Mouse (Mus musculus) lung, embryonic 16.5 days (tissue): ENCODE results near the gene Timd2. TPM values are rescaled to one million over a fixed set of nuclear protein-coding genes. Genes with fewer than 3 reads are reported as not detected.
"Not testable (repeated sequence)": the region's sequence is repeated elsewhere in the genome, so short reads cannot be mapped to it uniquely, and the experiment has no call there.

Experiments used
- ATAC-seq: fragments of 200-750 bp; cut with Nextera tagmentation; 2 replicates; pipeline ENCODE4 v1.8.0; 2017; ENCODE audit warnings: low read depth, mild to moderate bottlenecking, moderate library complexity
- H3K27ac ChIP-seq: fragments of 300-500 bp; sonication (generic); 2 replicates; pipeline ENCODE4 v1.5.1; 2014; ENCODE audit warnings: mild to moderate bottlenecking, control low read depth, low read length
- H3K27me3 ChIP-seq: fragments of 300-500 bp; sonication (generic); 2 replicates; pipeline ENCODE4 v1.6.1; 2014; ENCODE audit warnings: low read depth, low read length, mixed read lengths; ENCODE audit not compliant: control insufficient read depth, insufficient read depth
- H3K36me3 ChIP-seq: fragments of 300-500 bp; sonication (generic); 2 replicates; pipeline ENCODE4 v1.6.1; 2014; ENCODE audit warnings: low read length; ENCODE audit not compliant: control insufficient read depth, insufficient read depth
- H3K4me1 ChIP-seq: fragments of 300-500 bp; sonication (generic); replicated peaks from 2 replicates; pipeline ENCODE4 v1.6.1; 2014; ENCODE audit warnings: low read length, mixed read lengths; ENCODE audit not compliant: control insufficient read depth, insufficient read depth
- H3K4me2 ChIP-seq: fragments of 300-500 bp; sonication (generic); 2 replicates; pipeline ENCODE4 v1.6.1; 2014; ENCODE audit warnings: low read depth, low read length, control low read depth
- H3K4me3 ChIP-seq: fragments of 300-500 bp; sonication (generic); 2 replicates; pipeline ENCODE4 v1.5.1; 2014; ENCODE audit warnings: mild to moderate bottlenecking, low read length, control low read depth
- H3K9ac ChIP-seq: fragments of 300-500 bp; sonication (generic); 2 replicates; pipeline ENCODE4 v1.6.1; 2014; ENCODE audit warnings: low read length, control low read depth
- H3K9me3 ChIP-seq: fragments of 300-500 bp; sonication (generic); 2 replicates; pipeline ENCODE4 v1.6.1; 2016; ENCODE audit warnings: low read length; ENCODE audit not compliant: control insufficient read depth
- WGBS: fragments of 180-500 bp; shearing (Covaris S2); extraction: QIAGEN DNeasy Blood & Tissue Kit; methylation state at CpG from one replicate; pipeline ENCODE4 v1.1.7; 2014; 5-methylcytosine and 5-hydroxymethylcytosine counted together
- polyA plus RNA-seq: library from polyadenylated mRNA; unstranded; fragments of >200 nt; fragmentation: Nextera tagmentation; extraction: Ambion mirVana; gene quantifications from 2 replicates; pipeline ENCODE4 v1.2.1, GENCODE M21; 2015

The Timd2 gene
- polyA plus RNA-seq, 1 experiment from 2014 or later: not detected

DNA sequence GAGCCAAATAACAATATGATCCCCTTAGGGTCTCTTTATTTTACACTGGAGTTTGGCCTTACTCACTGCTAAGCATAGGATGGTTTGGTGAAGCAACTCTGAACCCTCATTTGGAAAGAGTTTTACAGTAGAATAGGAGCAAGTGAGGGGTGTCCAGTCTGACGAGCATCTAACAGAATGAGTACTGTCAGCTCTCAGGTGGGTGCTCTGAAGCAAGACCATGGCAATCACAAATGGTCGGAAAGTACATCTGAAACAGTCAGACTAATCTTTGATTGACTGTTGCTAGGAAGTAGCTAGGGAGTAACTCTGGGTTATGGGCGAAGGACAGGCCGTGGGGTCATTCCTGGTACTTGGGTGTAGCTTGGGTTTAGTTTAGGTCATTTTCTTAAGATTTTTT, 71.3 kb downstream of the Timd2 start:
- H3K27ac ChIP-seq, H3K9me3 ChIP-seq, H3K4me1 ChIP-seq, H3K36me3 ChIP-seq, H3K4me2 ChIP-seq, H3K9ac ChIP-seq, H3K27me3 ChIP-seq, H3K4me3 ChIP-seq, ATAC-seq: not testable (repeated sequence)
- WGBS: 89% methylated on average over 4 of the region's 4 CpGs

DNA sequence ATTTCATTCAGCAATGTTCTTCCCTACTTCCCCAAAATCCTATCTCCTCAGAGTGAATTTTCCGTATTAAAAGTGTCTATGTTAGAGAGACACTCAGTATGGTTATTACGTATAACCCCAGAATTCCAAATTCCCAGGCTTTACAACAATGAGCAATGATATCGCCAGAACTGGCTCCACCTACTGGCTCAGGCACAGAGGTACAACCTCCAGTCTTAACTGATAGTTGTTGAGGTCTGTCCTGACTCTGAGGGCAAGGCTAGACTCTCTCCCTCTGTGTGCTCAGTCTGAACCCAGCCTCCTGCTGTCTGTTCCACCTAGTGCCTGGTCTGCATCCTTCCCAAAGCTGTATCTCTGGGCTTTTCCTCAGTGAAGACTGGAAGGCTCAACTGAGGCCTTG, 75.2 kb downstream of the Timd2 start:
- no peaks in the 10 kb centered on the region for H3K4me1 ChIP-seq
- H3K9me3 ChIP-seq: no peaks in the 10 kb centered on the region
- no peak for ATAC-seq
- no peaks in the 10 kb centered on the region for H3K36me3 ChIP-seq
- no peak overlapping the region for H3K9ac ChIP-seq
- WGBS: 23% methylated on average over 3 of the region's 3 CpGs
- H3K27me3 ChIP-seq: no peaks in the 10 kb centered on the region
- no peak overlapping the region for H3K4me2 ChIP-seq
- H3K27ac ChIP-seq: no peak overlapping the region
- no peak overlapping the region for H3K4me3 ChIP-seq

DNA sequence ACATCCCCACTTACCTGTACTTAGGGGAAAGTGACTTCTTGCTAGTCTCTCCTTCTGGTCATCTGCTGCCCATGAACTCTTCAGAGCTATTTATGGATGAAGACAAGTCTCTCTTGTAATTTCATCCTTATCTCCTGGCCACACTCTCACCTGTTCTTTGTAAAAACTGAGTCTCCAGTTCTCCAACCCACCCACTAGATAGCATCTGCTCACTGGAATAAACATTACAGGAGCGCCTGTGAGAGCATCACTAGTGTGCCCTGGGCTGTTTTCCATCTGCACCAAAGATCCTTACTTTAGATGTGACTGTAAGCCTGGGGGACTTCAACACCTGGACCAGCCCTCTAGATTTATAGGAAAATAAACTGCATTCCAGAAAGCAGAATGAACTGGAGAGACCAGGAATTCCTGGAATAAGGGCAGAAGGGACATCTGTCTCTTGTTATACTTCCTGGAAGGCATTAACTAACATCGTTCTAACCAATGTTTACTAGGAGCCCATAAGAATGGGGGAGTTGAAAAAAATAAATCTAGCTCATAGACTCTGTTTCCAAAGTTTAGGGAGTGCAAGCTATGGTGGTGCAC, 77.6 kb downstream of the Timd2 start, which contains the start of gene Dppa1:
Dppa1 (minus strand) TSS at position 51 of the 585 bp plus-strand sequence.
- Histone ChIP-seq H3K4me1 (no peaks in the 10 kb centered on the region), H3K4me2 (no peak within 1 kb of the TSS), H3K36me3 (no peaks in the 10 kb centered on the region), H3K9me3 (no peaks in the 10 kb centered on the region), H3K4me3 (no peak within 1 kb of the TSS), H3K27ac (no peak within 1 kb of the TSS), H3K9ac (no peak within 1 kb of the TSS), H3K27me3 (no peaks in the 10 kb centered on the region)
- 62% methylated on average over 2 of the region's 2 CpGs for WGBS
- ATAC-seq: no peak

DNA sequence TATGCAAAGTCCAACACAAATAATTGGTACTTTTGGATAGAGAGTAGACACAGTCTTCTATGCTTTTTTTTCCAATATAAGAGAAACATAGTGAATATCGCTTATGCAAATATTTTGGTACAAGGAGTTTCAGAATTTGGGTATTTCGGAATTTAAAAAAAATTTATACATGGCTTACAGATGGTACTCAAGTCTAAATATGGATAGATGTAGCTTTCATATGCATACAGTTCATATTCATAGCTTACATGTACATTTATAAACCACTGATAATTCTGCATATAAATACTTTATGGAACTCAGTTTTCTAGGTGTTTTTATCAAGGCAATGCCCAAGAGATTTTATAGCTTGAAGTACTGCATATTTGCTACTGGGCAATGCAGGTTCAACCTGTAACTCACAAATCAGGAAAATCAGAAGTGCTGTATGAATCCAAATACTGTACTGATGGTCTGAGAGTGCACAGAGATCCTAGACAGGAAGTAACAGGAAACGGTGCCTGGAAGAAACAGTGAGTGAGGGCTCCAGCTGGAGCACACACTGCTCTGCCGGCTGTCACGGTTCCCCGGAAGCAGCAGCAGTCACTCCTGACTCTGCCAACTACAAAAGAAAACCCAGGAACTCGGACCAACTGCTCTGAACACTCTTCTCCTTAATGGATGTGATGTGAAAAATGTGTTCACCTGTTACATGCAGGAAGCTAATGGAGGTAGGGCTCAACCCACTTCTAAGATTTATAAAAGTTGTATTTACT, 86.3 kb downstream of the Timd2 start:
- Histone ChIP-seq H3K36me3 (no peaks in the 10 kb centered on the region), H3K9me3 (no peaks in the 10 kb centered on the region), H3K4me2 (no peak overlapping the region), H3K27ac (no peak overlapping the region), H3K4me1 (no peaks in the 10 kb centered on the region), H3K4me3 (no peak overlapping the region), H3K9ac (no peak overlapping the region), H3K27me3 (no peaks in the 10 kb centered on the region)
- ATAC-seq: no peak
- WGBS: 54% methylated on average over 7 of the region's 7 CpGs

DNA sequence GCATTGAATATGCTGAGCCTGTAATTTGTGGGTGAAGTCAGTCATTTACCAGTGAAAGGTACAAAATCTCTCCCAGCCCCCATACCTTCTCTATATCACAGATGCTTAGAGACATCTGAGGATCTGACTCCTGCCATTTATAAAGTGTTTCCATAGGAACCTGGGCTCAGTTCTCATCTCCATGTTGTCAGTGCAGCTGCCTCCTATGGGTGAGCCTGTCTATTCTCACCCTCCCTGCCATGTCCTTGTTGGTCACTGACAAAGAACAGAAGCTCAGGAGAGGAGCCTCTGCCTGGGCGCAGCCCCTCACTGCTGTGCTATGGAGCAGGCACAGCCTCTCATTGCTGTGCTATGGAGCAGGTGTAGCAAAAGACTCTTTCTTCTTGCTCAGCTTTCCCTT, 86.9 kb downstream of the Timd2 start:
- Histone ChIP-seq H3K27ac (no peak overlapping the region), H3K9me3 (no peaks in the 10 kb centered on the region), H3K4me1 (no peaks in the 10 kb centered on the region), H3K36me3 (no peaks in the 10 kb centered on the region), H3K4me3 (no peak overlapping the region), H3K9ac (no peak overlapping the region), H3K27me3 (no peaks in the 10 kb centered on the region), H3K4me2 (no peak overlapping the region)
- WGBS: 95% methylated on average over 1 of the region's 1 CpGs
- ATAC-seq: no peak

Other genes starting within 250 kb of the Timd2 start
- not detected in 2 replicates for gene Gm12169, start 182.8 kb downstream of the Timd2 start, polyA plus RNA-seq
- gene BC053393, start 135.5 kb downstream of the Timd2 start, polyA plus RNA-seq: not detected in 2 replicates
- gene Dppa1, start 77.8 kb downstream of the Timd2 start, polyA plus RNA-seq: not detected in 2 replicates
- gene Havcr1, start 28.0 kb upstream of the Timd2 start, polyA plus RNA-seq: 2.1 and 2.5 TPM in 2 replicates
- 0.11 and 0.59 TPM in 2 replicates for gene Timd4, start 103.7 kb upstream of the Timd2 start, polyA plus RNA-seq